Mouse (Mus musculus) megakaryocyte progenitor cell, adult 5-6 weeks (primary cell): ENCODE data around the gene Cox17. TPM values are rescaled to one million over a fixed set of nuclear protein-coding genes. Genes with fewer than 3 reads are reported as not detected.

Source experiments
- ATAC-seq: replicated peaks from 2 replicates; pipeline ENCODE4 v1.8.0; 2016; ENCODE audit warnings: mild to moderate bottlenecking, moderate TSS enrichment, inconsistent platforms; ENCODE audit not compliant: poor library complexity
- total RNA-seq, 2 experiments: library from RNA; stranded (forward) in 1 of 2; stranded (reverse) in 1 of 2; fragments of 157-497, 149-512 nt in 1 of 2; fragments of 200-1000 nt in 1 of 2; gene quantifications; 2 replicates each; pipeline versions ENCODE4 v1.2.3 to v1.2.4; 2015 to 2017

Gene Cox17
- total RNA-seq, 2 experiments from 2014 or later, result 110 to 294 TPM

DNA sequence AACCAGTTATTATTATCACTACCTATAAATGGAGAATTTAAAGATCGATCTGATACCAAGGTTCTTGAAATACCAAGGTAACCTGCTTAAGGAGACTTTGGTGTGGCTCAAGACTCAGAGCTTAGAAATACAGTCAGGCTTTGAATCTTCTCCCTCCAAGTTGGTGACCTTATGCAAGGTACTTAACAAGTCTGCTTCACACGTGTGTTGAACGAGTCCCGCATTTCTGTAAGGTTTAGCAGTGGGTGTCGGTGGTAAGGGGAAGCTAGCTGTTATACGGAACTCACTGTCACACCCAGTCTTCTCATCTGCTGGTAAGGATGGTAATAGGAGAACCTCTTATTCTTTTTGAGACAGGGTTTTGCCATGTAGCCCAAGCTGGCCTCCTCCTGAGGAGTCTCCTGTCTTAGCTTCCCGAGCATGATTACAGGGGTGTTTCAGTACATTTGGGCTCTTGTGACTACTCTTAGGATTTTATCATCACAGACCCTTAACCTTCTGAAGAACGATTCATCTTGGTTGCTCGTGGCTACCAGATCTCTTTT lies 1.5 kb downstream of the Cox17 start:
- no peak for ATAC-seq

DNA sequence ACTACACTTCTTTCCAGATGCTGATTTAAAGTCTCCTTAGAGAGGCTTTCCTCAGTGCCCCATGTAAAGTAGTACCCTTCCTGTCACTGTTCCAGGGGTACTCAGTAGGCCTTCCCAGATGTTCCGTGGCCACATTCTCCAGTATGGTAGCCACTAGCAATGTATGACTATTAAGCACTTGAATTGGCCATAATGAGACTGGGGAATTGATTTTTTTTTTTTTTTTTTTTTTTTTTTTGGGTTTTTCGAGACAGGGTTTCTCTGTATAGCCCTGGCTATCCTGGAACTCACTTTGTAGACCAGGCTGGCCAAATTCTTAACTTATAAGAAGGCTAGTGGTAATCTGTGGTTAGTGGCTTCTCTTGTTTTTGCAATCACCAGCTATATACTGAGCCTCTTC lies 3.1 kb downstream of the Cox17 start:
- no peak for ATAC-seq

DNA sequence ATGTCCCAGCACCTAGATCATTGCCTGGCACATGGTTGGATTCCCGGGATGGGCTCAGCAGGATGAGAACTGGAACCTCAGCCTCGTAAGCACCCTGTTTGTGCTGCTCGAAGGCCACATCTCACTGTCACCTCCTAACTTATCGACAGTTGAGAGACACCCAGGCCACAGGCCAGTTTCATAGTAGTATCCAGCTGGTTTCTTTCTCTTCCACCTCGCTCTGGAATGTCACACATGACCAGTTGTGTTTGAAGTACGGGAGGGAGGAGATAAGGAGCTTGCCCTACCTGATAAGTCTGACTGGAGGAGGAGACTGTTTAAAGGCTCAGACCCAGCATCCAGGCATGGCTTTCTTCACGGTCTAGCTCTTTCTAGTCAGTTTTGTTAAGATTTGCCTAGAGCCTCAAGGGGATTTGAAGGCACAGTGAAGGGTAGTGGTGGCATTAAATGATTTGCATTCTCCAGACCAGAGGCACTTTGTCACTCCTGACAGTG lies 3.6 kb downstream of the Cox17 start:
- no peak for ATAC-seq

DNA sequence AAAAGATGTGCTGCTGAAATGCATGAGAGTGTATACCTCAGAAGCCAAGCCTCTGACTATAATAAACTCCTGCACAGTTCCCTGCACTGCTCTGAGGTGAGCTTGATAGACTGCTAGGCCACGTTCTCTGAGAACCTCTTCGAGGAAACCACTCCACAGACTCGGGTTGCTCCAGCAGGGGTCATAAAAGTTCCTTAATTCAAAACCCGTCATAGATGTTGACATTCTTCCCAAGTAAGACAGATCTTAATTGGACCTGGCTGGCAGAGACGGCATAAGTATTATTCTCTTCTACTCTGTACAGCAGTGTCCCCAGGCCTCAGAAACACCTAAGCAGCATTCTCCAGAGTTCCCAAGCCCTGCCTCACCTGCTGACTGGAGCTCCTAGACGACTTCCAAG lies 4.1 kb downstream of the Cox17 start:
- ATAC-seq, result no peak

DNA sequence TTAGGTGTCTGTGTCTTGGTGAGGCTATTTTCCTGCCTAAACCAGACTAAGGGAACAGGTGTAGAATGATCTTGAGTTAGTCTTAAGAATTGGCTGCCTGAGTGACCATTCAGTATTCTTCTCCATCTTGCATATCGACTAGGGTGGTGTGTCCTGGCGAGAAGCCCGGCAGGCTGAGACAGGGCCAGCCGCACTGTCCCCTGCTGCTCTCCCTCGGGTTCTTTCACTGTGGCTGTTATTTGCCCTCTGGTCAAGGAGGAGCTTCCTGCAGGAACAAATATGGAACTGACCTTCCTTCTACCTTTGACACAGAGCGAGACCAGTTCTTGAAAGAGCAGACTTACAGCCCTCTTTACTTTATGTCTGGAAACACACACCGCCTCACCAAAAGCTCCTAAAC lies 5.2 kb downstream of the Cox17 start:
- no peak for ATAC-seq

DNA sequence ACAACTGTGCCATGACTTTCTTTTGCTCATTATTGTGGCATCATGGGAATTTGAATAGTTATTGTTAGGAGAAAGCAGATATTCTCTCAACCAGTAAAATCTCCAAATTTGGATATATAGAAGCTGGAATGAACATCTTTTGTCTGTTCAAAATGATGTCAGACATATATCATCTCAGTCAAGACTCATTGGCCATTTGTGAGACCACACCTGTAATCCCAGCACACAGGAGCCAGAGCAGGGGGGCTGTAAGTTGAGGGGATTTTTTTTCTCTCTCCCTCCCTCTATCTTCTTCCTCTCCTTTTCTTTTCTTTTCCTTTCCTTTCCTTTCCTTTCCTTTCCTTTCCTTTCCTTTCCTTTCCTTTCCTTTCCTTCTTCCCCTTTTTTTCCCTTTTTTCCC lies 6.1 kb downstream of the Cox17 start:
- no peak; the same call in 1 of the 2 replicates for ATAC-seq

DNA sequence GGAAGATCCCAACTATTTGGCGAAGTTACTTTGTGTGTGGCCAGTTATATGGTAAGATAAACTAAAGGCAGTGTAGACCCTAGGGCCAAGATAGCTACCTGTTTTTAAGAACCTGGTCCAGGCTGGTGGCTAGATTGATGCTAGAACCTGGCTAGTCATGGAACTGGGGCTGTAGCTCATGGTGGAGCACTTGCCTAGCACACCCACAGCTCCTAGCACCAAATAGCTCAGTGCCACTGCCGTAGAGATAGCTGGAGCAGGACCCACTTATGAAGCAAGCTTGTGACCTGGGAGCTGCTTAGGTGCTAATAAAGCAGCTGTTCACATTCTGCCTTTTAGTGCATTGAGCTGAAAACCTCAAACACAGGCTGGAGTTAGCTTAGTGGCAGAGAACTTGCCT lies 6.9 kb downstream of the Cox17 start:
- ATAC-seq, result peak; percentile 68

DNA sequence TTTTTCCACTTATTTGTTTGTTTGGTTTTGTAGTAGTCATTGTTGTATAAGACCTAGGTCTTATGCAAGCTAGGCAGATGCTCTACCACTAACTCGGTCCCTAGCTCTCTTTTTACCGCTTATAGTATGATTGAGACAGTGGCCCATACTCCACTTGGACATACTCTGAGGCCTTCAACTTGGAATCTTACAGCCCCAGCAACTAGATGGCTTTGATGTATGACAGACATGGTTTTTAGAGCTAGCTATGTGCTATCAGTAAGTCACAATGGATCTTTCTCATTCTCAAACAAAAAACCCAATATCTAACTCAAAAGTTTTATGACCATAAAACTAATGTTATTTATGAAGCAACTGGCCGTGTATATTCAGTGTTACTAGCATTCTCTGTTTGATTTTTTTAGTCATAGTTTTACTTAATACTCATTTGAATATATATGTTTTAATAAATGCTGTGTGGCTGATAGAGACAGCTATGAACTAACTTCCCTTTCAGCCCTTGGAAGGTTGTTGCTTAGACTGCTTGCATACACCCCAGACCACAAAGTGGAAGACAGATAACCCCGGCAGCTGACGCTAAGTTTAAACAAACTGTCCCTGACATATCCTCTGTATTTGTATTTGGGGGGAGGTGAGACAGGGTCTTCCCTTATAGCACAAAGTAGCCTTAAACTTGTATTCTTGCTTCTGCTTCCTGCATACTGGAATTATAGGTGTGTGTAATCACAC lies 7.6 kb downstream of the Cox17 start:
- ATAC-seq, result peak; percentile 43; the same call in 1 of the 2 replicates

DNA sequence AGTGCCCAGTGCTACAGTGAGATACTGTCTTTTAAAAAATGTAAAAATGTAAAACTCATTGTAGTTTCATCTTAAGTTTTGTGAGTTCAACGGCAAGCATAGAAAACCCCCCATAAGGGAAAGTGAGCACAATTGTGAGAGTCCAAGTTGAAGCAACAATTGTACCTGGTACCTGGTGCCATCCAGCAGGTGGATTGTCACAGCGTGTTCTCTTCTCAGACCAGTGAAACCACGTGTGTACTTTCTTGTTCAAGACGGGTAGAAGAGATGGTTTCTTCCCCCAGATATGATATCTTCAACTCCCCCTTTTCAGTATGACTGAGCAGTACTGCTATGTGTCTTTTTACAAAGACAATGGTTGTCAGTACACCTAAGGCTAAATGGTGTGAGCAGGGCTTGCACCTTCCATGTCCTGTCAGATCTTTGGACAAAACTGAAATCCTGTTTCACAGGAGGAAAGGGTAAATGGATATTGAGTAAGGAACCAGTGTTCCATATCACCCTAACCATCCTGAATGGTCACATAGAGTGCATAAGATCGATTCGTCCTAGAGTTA lies 11.5 kb downstream of the Cox17 start:
- no peak for ATAC-seq

DNA sequence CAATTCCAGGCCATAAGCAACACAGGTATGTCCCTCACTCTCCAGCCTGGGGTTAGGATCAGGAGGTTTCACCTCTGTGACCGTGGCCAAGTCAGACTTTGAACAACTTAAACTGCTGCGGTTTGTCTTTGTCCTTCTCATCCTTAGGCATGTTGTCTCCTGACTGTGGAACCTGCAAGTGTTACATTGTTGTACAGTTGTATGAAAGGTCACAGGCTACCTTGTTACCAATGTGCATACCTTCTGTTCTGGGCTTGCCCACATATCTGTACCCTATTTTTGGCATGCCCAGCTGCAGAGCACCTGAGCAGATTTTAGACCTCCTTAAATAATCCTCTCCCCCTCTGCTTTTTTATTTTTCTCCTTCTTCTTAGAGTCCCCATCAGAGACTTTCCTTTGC lies 12.4 kb downstream of the Cox17 start:
- ATAC-seq, result no peak

DNA sequence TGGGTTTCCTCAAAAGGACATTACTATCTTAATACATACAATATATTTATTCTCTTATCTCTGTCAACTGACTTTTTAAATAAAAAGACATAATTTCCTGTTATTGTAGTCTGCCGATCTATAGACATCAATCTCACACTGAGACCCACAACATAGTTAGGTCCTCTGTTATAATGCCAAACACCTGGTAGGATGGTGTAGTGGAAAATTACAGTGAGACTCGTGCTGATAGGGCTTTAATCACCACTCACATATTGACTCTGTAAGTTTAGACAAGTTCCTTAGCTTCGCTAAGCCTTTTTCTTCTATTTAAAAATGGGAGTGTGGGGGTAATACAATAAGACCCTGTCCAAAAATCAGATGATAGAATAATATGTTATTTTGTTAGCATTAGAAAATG lies 13.1 kb downstream of the Cox17 start:
- 0 out of 2 replicates have a peak, but pooled peaks have one; percentile 32 for ATAC-seq

DNA sequence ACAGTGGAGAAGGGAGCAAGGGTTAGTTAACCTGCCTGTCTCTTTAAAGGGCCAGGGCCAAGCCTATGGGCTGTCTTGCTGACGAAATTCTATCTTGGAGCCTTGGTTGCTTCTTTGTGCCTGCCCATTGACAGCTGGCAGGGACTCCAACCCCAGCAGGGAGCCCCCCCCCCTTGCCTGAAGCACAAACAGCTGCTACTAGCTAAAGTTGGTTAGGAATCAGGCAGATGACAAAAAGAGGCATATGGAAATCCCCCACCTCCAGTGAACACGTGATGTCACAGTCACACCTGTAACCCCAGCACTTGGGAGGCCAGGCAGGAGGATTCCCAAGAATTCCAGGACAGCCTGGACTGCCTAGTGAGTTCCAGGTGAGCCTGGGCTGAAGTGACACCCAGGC lies 13.5 kb downstream of the Cox17 start:
- ATAC-seq, result no peak

DNA sequence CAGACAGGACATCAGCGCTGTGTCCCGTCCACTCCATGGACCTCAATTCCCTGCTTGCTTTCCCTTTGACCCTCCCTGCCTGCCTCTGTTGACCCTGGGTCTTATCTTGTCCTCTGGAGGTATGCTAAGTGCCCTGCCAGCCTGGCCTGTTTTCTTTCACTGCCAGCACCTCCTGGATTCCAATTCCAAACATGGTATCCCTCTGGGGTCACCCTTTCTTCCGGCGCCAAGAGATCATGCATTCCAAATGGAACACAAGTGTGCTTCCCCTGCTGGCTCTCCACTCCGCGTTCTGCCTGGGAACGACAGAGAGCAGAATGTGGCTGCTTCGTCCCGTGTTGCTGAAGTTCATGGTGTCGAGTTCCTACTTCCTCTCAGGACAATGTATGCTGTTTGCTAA lies 15.1 kb downstream of the Cox17 start, which contains the start of gene Popdc2:
Gene Popdc2 (plus strand): TSS at position 277 of the 400 bp plus-strand sequence.
- no peak for ATAC-seq

DNA sequence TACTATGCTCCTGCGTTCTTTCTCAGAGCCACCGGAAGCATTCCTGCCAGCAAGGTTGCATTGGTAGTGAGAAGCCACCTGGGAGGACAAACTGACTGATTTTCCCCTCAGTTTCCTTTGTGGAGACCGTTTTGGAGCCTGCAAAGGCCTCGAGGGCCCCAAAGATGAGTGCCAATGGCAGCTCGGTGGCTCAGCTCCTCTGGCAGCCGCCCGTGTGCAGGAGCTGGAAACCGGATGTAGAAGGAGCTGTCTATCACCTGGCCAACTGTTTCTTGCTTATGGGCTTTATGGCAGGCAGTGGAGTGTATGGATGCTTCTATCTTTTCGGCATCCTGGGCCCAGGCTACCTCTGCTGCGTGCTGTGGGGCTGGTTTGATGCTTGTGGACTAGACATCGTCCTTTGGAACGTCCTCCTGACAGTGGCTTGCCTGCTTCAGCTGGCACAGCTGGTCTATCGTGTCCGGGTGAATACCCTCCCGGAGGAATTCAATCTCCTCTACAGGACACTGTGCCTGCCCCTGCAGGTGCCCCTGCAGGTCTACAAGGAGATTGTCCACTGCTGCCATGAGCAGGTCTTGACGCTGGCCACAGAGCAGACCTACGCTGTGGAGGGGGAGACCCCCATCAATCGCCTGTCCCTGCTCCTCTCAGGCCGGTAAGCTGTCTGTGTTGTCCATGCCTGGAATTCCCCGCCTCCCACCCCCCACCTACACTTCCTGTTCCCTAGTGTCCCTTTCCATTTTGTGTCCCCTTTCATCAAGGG lies 15.9 kb downstream of the Cox17 start:
- no peak for ATAC-seq

DNA sequence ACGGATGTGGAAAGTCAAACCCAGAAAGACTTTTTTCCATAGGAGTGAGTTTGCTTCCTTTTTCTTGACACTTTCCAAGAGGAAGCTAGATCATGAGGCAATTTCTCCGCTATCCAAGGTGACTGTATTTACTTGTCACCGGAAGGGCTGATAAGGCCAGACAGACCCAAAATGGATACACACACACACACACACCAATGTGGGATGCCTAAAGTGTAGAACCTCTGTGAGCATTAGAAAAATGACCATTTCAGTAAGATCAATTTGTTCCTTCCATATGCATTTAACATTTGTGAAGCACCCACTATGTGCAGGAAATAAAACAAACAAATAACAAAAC lies 16.4 kb downstream of the Cox17 start:
- no peak for ATAC-seq

DNA sequence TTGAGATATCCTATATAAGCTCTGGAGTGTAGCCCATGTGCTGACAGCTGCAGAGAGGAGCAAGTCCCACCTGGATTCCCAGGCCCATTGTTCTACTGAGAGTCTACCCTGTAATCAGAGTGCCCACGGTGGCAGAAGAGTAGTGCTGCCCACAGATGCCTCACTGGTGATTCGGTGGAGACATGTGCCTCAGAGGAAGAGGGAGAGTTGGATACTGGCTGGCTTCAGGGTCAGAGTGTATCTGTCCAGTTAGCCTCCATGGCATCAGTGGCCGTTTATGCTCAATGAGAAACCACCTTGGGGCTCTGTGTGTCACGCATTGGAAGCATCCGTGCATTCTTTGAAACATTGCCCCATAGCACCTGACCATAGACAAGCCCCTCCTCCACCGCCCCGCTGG lies 16.9 kb downstream of the Cox17 start:
- no peak for ATAC-seq

DNA sequence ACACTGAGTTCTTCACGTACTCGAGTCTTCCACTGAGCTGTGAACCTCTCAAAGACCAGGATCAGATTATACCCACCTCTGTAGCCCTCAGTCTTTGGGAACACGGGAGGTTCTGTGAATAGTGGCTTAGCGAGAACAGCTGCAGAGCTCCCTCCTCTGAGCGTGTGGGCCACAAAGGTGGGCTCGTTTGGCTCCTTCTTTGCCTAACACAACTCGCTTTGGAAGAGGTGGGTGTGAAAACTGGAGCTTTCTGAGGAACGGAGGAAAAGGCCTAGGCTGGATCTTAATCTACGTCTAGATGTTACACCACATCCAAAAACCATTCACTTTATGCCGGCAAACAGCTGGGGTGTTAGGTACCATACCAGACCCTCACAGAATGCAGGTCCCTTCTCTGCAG lies 18.6 kb downstream of the Cox17 start:
- ATAC-seq, result no peak

DNA sequence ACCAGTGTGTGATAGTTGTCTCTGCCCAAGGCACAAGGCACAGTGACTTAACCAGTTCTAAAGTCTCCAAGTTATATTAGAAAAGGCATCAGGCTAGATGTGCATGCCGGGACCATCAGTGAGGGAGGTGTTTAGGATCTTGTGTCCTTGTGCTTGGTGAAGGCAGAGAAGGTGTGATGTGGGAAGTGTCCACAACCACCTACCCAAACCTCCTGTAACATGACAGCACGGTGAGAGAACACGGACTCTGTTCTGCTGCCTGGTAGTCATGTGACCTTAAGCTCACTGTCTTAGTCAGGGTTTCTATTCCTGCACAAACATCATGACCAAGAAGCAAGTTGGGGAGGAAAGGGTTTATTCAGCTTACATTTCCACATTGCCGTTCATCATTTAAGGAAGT lies 19.4 kb downstream of the Cox17 start:
- ATAC-seq, result no peak

DNA sequence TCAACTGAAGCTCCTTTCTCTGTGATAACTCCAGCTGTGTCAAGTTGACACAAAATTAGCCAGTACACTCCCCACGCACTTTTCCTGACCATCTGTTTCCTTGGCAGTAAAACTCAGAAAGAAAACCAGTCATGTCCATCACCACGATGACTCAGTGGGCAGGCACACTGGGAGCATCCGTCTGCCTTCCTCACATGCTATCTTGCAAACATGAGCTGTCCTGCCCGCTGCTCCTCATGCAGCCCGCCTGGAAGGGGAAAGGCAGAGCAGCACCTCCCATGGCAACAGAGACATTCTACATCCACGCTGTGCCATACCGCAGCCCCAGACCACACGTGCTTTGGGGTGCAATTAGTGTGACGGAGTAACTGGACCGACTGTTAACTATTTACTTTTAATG lies 21.5 kb downstream of the Cox17 start:
- no peak for ATAC-seq

DNA sequence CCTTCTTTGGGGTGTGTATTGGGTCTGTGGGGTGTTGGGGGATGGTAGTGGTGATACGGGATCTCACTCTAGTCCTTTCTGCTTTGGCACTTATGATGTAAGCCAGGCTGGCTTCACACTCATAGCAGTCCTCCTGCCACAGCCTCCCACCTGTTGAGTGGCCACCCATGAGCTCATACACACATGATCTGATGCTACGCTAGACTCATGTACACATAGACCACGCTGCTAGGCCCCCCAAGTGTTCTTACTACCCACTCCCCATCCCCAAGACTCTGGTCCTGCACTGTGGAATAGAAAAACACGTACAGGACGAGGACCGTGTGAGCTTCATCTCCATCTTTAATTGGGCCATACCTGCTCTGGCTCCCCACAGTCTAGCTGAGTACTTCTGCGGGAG lies 22.2 kb downstream of the Cox17 start:
- no peak for ATAC-seq

DNA sequence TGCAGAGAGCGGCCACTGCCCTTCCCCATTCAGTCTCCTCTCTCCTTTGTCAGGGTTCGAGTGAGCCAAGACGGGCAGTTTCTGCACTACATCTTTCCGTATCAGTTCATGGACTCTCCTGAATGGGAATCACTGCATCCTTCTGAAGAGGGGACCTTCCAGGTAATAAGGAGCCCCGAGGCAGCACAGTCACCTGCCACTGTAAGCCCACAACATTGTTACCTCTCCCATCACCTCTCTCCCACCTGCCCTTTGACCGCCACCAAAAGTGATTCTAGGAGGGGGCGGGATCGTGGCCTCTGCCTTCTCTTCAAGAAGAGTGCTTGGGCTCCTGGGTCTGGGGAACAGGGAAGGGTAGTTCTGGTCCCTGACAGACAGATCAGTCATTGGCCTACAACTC lies 22.6 kb downstream of the Cox17 start:
- no peak for ATAC-seq

DNA sequence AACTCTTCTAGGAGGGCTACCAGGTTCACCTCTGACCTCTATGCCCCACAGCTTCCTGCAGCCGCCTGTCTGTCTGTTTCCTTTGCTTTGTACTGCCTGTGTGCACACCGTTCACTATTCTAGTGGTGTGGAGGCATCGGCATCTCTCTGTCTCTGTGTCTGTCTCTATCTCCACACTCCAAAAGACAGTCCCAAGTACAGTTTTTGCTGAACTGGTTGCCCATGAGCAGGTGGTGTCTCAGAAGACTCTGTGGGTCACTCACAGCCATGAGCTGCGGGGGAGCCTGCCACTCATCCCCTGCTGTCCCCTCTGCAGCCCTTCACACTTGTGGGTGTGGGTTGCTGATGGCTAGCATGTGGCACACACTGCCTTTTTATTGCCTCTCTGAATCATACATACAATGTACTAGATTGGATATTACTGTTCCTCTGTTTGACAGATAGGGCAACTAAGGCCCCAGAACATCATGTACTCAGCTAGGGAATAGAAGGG lies 23.2 kb downstream of the Cox17 start:
- no peak for ATAC-seq
